Mouse (Mus musculus): Measurements from ENCODE around the gene Olfr1423. TPM values are rescaled to one million over a fixed set of nuclear protein-coding genes. Genes with fewer than 3 reads are reported as not detected.
"Not testable (repeated sequence)": the region's sequence is repeated elsewhere in the genome, so short reads cannot be mapped to it uniquely, and the experiment has no call there.

Olfr1423 gene
- total and polyA plus RNA-seq, 2 experiments: not detected

DNA sequence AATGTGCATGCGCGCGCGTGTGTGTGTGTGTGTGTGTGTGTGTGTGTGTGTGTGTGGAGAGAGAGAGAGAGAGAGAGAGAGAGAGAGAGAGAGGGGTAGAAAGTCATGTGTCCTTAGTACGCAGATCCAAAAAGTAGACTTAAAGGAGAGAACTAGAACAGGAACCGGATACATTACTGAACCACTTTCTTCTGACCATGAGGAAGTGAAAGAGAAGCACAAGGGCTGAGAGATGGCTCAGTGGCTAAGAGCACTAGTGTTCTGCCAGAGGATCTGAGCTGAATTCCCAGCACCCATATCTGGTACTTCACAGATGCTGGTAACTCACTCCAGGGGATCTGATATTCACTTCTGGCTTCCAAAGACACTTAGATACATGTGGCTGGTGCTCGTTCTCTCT, 51.8 kb downstream of the Olfr1423 start:
- Histone ChIP-seq H3K79me2 (ENCODE audit: control insufficient read depth, insufficient read depth, low read length) (no peaks in the 10 kb centered on the region), H3K4me1 (ENCODE audit: control insufficient read depth, insufficient read depth, low read length) (peaks cover 3% of the 10 kb centered on the region), H3K27ac (replicated peaks; ENCODE audit: insufficient read depth, low read depth, low read length) (no peak overlapping the region), H3K9ac (ENCODE audit: low read depth, low read length) (no peak overlapping the region), H3K4me3 (ENCODE audit: insufficient read depth, low read depth, low read length) (no peak overlapping the region), H3K27me3 (ENCODE audit: control insufficient read depth, insufficient read depth, low read length) (no peaks in the 10 kb centered on the region), H3K36me3 (ENCODE audit: control insufficient read depth, insufficient read depth, low read length) (peaks cover 54% of the 10 kb centered on the region)
- 90% methylated on average over 7 of the region's 7 CpGs for WGBS
- TF ChIP-seq CTCF (IDR thresholded peaks at IDR 0.05; ENCODE audit: low read depth, low read length) (no peak), POLR2A (IDR thresholded peaks at IDR 0.05; ENCODE audit: extremely low read depth, insufficient read depth, low read length) (no peak)
- no peak for DNase-seq (ENCODE audit: extremely low read depth, low read depth, low spot score)

DNA sequence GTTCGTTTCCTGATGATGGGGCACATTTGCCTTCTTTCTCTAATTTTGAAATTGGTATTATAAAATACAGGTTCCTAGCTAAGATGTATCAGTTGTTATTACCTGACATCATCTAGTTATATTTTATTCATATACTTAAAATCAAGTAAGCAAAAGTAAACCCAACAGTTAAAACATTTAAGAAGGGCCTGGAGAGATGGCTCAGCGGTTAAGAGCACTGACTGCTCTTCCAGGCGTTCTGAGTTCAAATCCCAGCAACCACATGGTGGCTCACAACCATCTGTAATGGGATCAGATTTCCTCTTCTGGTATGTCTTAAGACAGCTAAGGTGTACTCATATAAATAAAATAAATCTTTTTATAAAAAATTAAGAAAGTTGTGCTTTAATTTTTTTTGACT, 53.3 kb downstream of the Olfr1423 start:
- peaks cover 68% of the 10 kb centered on the region for H3K36me3 ChIP-seq (ENCODE audit: control insufficient read depth, insufficient read depth, low read length)
- WGBS: 89% methylated on average over 3 of the region's 3 CpGs
- TF ChIP-seq POLR2A (IDR thresholded peaks at IDR 0.05; ENCODE audit: extremely low read depth, insufficient read depth, low read length) (no peak), CTCF (IDR thresholded peaks at IDR 0.05; ENCODE audit: low read depth, low read length) (no peak)

DNA sequence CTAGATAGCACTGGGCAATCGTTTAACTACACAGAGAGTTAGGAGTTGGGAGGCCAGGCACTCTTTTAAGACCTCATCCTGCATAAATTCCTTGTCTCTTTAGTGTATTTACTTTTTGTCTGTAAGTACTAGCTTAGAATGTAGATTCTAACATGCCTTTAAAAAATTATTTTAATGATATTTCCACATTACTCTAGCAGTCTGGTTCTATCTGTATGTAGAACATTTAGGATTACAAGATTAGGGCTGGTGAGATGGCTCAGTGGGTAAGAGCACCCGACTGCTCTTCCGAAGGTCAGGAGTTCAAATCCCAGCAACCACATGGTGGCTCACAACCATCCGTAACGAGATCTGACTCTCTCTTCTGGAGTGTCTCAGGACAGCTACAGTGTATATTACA, 56.5 kb downstream of the Olfr1423 start:
- not testable (repeated sequence) for H3K4me3 ChIP-seq (ENCODE audit: insufficient read depth, low read depth, low read length); DNase-seq (ENCODE audit: extremely low read depth, low read depth, low spot score); H3K79me2 ChIP-seq (ENCODE audit: control insufficient read depth, insufficient read depth, low read length); H3K9ac ChIP-seq (ENCODE audit: low read depth, low read length); H3K27ac ChIP-seq (replicated peaks; ENCODE audit: insufficient read depth, low read depth, low read length); H3K4me1 ChIP-seq (ENCODE audit: control insufficient read depth, insufficient read depth, low read length); H3K27me3 ChIP-seq (ENCODE audit: control insufficient read depth, insufficient read depth, low read length)
- 79% methylated on average over 5 of the region's 5 CpGs for WGBS
- H3K36me3 ChIP-seq (ENCODE audit: control insufficient read depth, insufficient read depth, low read length): peaks cover 74% of the 10 kb centered on the region

More for the DNA sequence above, 53.3 kb downstream of the Olfr1423 start:
- H3K9ac ChIP-seq (ENCODE audit: low read depth, low read length): no peak overlapping the region
- no peaks in the 10 kb centered on the region for H3K27me3 ChIP-seq (ENCODE audit: control insufficient read depth, insufficient read depth, low read length)
- no peaks in the 10 kb centered on the region for H3K4me1 ChIP-seq (ENCODE audit: control insufficient read depth, insufficient read depth, low read length)
- H3K27ac ChIP-seq (replicated peaks; ENCODE audit: insufficient read depth, low read depth, low read length): no peak overlapping the region
- no peak for DNase-seq (ENCODE audit: extremely low read depth, low read depth, low spot score)
- H3K4me3 ChIP-seq (ENCODE audit: insufficient read depth, low read depth, low read length): no peak overlapping the region
- no peaks in the 10 kb centered on the region for H3K79me2 ChIP-seq (ENCODE audit: control insufficient read depth, insufficient read depth, low read length)

Other genes starting within 250 kb of the Olfr1423 start
- gene Stx3, start 221.9 kb downstream of the Olfr1423 start, total RNA-seq (2014; rRNA removed): 1.5 and 2.0 TPM in 2 replicates
- 0.24 and 0.46 TPM in 2 replicates for gene Stx3, start 221.9 kb downstream of the Olfr1423 start, polyA plus RNA-seq (2012; rRNA removed)
- not detected in 2 replicates for gene Olfr1417, start 202.1 kb downstream of the Olfr1423 start, total RNA-seq (2014; rRNA removed)
- gene Olfr1417, start 202.1 kb downstream of the Olfr1423 start, polyA plus RNA-seq (2012; rRNA removed): not detected in 2 replicates
- gene Olfr1418, start 180.3 kb downstream of the Olfr1423 start, total RNA-seq (2014; rRNA removed): not detected in 2 replicates
- not detected in 2 replicates for gene Olfr1418, start 180.3 kb downstream of the Olfr1423 start, polyA plus RNA-seq (2012; rRNA removed)
- gene Olfr1419, start 166.2 kb downstream of the Olfr1423 start, total RNA-seq (2014; rRNA removed): not detected in 2 replicates
- not detected in 2 replicates for gene Olfr1419, start 166.2 kb downstream of the Olfr1423 start, polyA plus RNA-seq (2012; rRNA removed)
- gene Olfr1420, start 154.8 kb downstream of the Olfr1423 start, total RNA-seq (2014; rRNA removed): not detected in 2 replicates
- not detected in 2 replicates for gene Olfr1420, start 154.8 kb downstream of the Olfr1423 start, polyA plus RNA-seq (2012; rRNA removed)
- gene Patl1, start 128.9 kb downstream of the Olfr1423 start, total RNA-seq (2014; rRNA removed): 2.8 and 4.4 TPM in 2 replicates
- gene Patl1, start 128.9 kb downstream of the Olfr1423 start, polyA plus RNA-seq (2012; rRNA removed): 7.9 and 8.1 TPM in 2 replicates
- 22.8 and 27.9 TPM in 2 replicates for gene Osbp, start 75.4 kb downstream of the Olfr1423 start, total RNA-seq (2014; rRNA removed)
- gene Osbp, start 75.4 kb downstream of the Olfr1423 start, polyA plus RNA-seq (2012; rRNA removed): 13.4 and 14.1 TPM in 2 replicates
- not detected in 2 replicates for gene Olfr1424, start 21.4 kb upstream of the Olfr1423 start, total RNA-seq (2014; rRNA removed)
- not detected in 2 replicates for gene Olfr1424, start 21.4 kb upstream of the Olfr1423 start, polyA plus RNA-seq (2012; rRNA removed)
- gene Olfr1425, start 36.4 kb upstream of the Olfr1423 start, total RNA-seq (2014; rRNA removed): not detected in 2 replicates
- not detected in 2 replicates for gene Olfr1425, start 36.4 kb upstream of the Olfr1423 start, polyA plus RNA-seq (2012; rRNA removed)
- gene Olfr1426, start 50.7 kb upstream of the Olfr1423 start, total RNA-seq (2014; rRNA removed): not detected in 2 replicates
- not detected in 2 replicates for gene Olfr1426, start 50.7 kb upstream of the Olfr1423 start, polyA plus RNA-seq (2012; rRNA removed)
- gene Olfr1427, start 62.0 kb upstream of the Olfr1423 start, total RNA-seq (2014; rRNA removed): not detected in 2 replicates
- not detected in 2 replicates for gene Olfr1427, start 62.0 kb upstream of the Olfr1423 start, polyA plus RNA-seq (2012; rRNA removed)
- not detected in 2 replicates for gene Olfr1428, start 74.6 kb upstream of the Olfr1423 start, total RNA-seq (2014; rRNA removed)
- not detected in 2 replicates for gene Olfr1428, start 74.6 kb upstream of the Olfr1423 start, polyA plus RNA-seq (2012; rRNA removed)
- not detected in 2 replicates for gene Olfr76, start 81.9 kb upstream of the Olfr1423 start, total RNA-seq (2014; rRNA removed)
- not detected in 2 replicates for gene Olfr76, start 81.9 kb upstream of the Olfr1423 start, polyA plus RNA-seq (2012; rRNA removed)
- gene Olfr1555-ps1, start 128.8 kb upstream of the Olfr1423 start, total RNA-seq (2014; rRNA removed): not detected in 2 replicates
- gene Olfr1555-ps1, start 128.8 kb upstream of the Olfr1423 start, polyA plus RNA-seq (2012; rRNA removed): not detected in 2 replicates
- not detected in 2 replicates for gene Olfr1431, start 159.3 kb upstream of the Olfr1423 start, total RNA-seq (2014; rRNA removed)
- gene Olfr1431, start 159.3 kb upstream of the Olfr1423 start, polyA plus RNA-seq (2012; rRNA removed): not detected in 2 replicates
- gene Olfr1432, start 191.3 kb upstream of the Olfr1423 start, total RNA-seq (2014; rRNA removed): not detected in 2 replicates
- not detected in 2 replicates for gene Olfr1432, start 191.3 kb upstream of the Olfr1423 start, polyA plus RNA-seq (2012; rRNA removed)
- not detected in 2 replicates for gene Olfr262, start 200.3 kb upstream of the Olfr1423 start, total RNA-seq (2014; rRNA removed)
- not detected in 2 replicates for gene Olfr262, start 200.3 kb upstream of the Olfr1423 start, polyA plus RNA-seq (2012; rRNA removed)
- not detected in 2 replicates for gene Olfr235, start 219.7 kb upstream of the Olfr1423 start, total RNA-seq (2014; rRNA removed)
- gene Olfr235, start 219.7 kb upstream of the Olfr1423 start, polyA plus RNA-seq (2012; rRNA removed): not detected in 2 replicates
- gene Olfr1434, start 238.5 kb upstream of the Olfr1423 start, total RNA-seq (2014; rRNA removed): not detected in 2 replicates
- gene Olfr1434, start 238.5 kb upstream of the Olfr1423 start, polyA plus RNA-seq (2012; rRNA removed): not detected in 2 replicates